Mouse (Mus musculus) brain, embryonic 14.5 days (tissue): ENCODE results near the gene Fga.

ENCODE experiments used
- CTCF ChIP-seq: fragments of 200-500 bp; IDR thresholded peaks from 2 replicates; pipeline ENCODE4 v1.5.1; 2012; ENCODE audit warnings: inconsistent platforms, mild to moderate bottlenecking, moderate library complexity, borderline replicate concordance; ENCODE audit not compliant: insufficient read depth, insufficient read length; ENCODE audit errors: extremely low read depth
- POLR2A ChIP-seq: fragments of 200-500 bp; IDR thresholded peaks from 2 replicates; pipeline ENCODE4 v1.6.1; 2012; ENCODE audit warnings: mild to moderate bottlenecking, inconsistent platforms, borderline replicate concordance; ENCODE audit not compliant: poor library complexity, insufficient read depth, insufficient read length, severe bottlenecking; ENCODE audit errors: extremely low read depth

GRCm38 (mm10) chr3:82981861-82982260, 44.0 kb upstream of the Fga start:
- TF ChIP-seq CTCF (no peak), POLR2A (no peak)
